Mouse (Mus musculus): ENCODE measurements around the gene Snca.

The Snca gene

DNA sequence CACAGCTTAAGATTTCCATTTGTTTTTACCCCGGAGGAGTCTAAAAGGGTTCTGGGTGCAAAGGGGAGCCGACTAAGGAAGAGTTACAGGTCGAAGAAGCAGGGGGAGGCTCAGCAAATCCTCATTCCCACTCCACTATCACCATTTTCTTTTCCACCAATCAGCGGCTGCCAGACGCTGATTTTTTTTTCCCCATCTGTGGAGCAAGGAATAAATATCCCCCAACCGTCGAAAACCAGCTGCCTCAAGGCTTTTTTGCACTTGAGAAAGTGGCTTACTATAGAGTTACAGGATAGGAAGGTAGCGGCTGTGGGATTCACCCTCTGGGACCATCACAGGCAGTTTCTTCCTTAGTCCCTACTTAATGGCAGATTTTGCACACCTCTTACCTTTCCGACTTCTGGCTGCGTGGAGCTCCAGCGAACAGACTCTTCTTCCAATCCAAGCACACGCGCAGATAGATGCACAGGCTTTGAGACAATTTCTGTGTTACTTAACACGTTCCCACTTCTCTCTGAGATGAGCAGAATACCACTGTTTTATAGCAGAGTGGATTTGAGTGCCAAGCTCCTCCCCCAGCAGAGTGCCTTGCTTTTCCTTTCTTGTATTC lies at the start of gene Snca:
Snca (minus strand) TSS at position 574 of the 610 bp plus-strand sequence.
- DNase-seq (ENCODE audit: low read depth, low spot score), result peak; percentile 42

DNA sequence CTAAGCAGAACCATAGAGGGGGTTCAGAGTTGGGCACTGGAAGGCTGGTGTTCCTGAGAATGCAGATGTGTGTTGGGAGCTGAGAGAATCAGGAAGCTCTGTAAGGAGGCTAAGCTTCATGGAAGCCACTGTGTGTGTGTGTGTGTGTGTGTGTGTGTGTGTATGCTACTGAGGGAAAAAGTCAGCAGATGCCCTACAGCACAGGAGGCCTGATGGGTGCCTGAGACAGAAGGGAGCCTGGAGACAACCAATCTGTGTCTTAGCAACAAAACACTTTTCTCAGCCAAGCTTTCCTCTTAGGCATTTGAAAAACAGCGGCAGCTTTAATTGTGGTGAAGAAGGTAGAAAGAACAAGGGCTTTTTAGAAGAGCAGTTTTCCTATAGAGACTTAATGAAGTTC lies 40.5 kb upstream of the Snca start:
- DNase-seq (ENCODE audit: low read depth, low spot score), result no peak

DNA sequence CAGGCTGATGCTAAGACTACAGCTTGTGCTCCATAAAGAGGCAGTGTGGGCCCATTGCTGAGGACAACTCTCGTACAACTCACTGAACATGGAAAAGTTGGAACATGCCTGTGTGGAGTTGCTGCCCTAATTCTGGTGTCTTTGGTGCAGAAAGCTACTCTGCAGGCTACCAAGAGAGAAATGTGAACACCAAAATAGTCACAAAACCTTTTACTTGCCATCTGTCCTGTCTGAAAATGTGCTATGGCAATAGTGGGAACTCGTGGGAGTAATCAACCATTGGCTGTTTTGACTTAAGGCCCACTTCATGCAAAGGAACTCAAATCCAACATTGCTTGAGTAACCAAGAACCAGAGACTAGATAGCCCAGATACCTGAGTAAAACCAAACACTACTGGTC lies 26.9 kb upstream of the Snca start:
- DNase-seq (ENCODE audit: low read depth, low spot score), result no peak

DNA sequence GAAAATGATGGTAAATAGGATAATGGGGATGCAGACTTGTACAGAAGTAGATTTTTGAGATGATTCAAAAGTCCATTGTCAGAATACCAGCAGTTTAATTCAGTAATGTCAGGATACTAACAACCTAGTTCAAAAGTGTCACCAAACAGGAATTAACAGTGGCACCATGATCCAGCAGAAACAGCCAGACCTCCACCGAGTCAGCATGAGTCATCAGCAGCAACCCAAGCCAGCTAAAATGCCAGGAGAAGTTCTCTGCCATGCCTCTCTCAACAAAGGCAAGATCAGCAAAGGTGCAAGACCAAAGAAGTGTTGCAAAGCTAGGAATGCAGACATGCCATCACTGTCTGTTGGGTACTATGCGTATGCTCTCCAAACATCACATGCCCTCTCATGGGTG lies 22.0 kb upstream of the Snca start:
- DNase-seq (ENCODE audit: low read depth, low spot score), result no peak

DNA sequence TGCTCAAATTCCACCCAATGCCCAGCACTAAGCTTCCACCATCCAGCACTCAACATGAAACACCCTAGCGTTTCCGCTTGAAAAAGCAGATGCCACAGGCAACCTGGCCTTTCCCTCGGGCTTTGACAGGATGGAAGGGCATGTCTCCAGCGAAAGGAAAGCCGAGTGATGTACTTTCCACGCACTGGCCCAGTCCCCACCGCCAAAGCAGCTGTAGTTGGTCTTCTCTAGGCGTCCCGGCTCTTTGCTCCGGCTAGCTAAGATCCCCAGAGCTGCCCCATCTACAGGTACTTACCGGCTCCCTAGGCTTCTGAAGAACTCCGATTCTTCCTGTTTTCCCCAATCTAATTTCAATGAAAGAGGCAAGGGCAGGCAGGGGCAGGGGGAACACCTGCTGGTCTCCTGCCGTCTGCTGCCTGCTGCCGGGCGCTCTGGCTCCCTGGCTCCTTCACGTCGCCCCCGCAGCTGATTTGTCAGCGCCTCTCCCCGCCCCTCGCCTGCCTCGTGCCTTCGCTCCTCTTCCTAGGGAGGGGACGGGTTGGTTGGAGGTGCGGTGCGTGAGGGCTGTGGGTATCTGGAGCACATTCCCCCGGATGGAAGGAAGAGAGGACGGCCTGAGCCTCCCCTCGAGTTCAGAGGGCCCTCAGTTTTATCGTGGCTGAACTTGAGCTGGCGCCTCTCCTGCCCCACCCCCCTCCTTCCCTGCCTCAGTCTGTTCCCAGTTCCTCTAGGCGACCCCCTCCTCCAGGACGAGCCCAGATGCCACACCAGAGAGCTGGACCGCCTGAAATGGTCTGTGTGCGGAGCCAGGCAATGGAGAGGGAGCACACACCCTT lies 1.0 kb downstream of the Snca start:
- peak; percentile 58 for DNase-seq (ENCODE audit: low read depth, low spot score)

DNA sequence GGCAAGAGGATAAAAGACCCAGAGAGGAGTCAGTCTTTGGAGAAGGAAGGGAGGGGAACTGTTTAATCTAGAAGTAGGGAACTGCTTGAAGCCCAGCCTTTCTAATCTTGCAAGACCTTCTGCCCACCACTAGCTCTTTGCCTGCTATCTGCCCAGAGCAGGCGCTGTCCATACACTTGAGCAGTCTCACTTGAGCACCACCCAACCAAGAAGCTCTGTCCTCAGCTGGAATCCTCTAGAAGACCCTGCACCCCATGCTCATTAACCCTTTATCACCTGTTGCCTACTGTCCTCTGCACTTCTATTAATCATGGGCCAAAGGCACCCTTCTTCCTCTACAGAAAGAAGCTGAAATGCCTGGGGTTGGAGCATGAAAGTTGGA lies 1.6 kb downstream of the Snca start:
- no peak for DNase-seq (ENCODE audit: low read depth, low spot score)

DNA sequence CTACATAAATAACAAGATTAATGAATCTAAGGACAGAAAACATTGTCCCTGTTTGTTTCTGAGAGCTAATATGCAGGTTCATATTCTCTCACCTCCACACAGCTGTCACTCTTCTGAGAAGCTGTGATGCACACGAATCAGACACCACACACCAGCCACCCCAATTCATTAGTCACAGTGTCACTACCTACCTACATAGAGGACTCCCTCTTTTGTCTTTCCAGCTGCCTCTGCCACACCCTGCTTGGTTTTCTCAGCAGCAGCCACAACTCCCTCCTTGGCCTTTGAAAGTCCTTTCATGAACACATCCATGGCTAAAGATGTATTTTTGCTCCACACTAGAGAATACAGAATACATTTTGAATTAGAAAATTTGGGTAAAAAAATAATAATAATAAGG lies 2.4 kb downstream of the Snca start:
- no peak for DNase-seq (ENCODE audit: low read depth, low spot score)

DNA sequence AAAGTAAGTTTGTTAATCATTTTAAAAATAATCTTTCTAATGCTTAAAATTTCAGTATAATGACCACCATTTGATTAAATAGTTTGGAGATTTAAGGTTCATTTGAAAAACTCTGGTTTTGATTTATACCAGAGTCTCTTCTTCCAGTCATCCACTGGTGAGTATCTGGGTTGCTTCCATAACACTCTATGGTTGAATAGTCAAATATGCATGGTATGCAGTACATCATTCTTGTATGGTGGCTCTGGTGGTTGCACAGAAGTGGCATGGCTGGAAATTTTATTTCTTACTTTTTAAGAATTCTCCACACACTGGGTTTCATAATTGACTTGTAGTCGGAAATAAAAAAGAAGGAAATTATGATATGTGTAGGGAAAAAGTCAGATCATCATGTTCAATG lies 10.4 kb downstream of the Snca start:
- DNase-seq (ENCODE audit: low read depth, low spot score), result no peak

DNA sequence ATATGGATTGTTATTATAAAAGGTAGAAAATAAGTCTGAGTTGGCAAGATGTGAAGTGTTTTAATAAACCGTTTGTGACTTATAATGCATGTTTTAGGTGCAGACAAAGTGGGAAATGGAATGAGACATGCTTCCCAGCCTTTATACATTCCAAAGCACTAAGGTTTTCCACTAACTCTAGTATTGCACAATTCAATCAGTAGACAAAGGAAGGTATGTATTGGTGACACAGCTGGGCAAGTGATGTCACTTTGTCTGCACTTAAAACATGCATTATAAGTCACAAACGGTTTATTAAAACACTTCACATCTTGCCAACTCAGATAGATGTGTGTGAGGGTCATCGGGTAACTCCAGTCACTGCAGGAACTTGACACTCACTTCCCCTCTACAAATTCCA lies 16.1 kb downstream of the Snca start:
- DNase-seq (ENCODE audit: low read depth, low spot score), result no peak

DNA sequence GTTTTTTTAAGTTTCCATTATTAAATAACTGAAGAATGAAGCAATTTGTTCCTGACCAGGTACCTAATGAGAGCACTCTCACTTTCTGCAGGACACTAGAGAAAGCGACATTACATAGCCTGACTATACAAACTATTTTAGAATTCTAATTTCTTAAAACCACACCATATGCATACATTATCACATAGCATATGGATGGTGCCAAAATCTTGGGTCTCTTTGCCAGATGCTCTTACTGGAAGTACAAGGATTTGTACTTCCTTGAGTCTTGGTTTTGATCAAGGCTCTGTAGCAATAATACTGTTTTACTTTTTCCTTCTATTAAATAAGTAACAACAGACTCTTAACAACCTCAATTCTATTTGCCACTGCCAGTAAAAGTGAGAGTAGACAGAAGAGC lies 31.4 kb downstream of the Snca start:
- no peak for DNase-seq (ENCODE audit: low read depth, low spot score)

DNA sequence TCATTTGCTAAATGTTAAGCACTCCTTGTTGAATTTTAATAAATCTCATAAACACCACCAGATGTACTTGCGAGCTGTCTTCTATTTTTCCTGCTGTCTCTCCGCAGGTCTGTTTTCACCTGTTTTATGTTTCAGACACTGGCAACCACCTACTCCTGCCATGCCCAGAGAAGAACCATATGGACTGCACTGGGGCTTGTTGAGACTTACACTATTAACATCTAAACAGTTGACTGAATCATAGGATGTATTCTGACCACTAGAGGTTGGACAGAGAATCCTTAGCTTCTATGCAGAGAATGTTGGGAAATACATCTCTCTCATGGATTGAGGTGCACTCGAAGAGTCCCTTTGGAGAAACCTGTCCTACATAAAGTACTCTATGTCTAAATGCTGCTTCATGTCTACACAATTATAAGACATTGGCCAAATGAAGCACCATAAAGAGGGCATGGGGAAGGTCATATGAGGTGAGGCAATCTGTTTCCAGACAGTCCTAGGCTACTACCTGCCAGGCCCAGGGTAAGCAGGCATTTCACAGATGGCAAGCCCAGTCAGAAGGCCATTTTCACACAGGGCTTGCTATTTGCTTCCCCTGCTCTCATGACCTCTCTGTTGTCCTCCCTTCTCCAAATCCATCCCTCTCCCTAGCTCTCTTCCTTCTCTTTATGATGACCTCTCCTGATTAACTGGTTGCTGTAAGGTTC lies 35.8 kb downstream of the Snca start:
- no peak for DNase-seq (ENCODE audit: low read depth, low spot score)

DNA sequence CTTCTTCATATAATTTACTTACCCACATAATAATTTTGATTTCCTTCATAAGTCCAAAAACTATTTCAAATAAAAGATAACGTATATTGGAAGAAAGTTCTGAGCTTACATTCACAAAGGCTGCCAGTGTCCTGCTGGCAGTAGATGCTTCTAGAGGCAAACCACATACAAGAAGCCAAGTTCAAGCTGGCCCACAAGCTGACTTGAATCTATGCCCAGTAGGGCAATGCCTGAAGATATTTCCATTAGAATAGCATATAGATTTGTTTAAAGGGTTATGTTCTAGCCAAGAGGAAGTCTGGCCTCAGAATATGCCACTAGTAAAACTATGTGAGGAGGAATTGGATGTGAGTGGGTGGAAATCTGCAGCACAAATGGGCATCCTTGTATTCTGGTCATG lies 42.7 kb downstream of the Snca start:
- no peak for DNase-seq (ENCODE audit: low read depth, low spot score)

DNA sequence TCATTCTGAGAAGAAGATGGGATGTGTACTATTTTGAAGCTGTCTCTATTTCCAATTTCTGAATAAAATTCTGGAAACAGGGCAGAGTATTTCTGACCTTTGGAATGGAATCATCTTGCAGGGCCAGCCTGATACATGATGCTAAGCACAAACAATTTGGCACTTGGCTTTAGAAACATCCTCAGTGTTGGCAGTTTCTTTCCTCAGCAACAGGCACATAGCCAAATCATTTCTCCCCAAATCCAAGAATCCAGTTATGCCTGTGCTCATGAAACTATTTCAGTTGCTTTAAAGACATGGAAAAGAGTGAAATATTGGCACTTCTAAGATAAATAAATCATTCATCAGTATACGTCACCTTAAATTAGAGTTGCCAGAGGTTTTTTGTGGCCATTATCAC lies 57.8 kb downstream of the Snca start:
- DNase-seq (ENCODE audit: low read depth, low spot score), result no peak

DNA sequence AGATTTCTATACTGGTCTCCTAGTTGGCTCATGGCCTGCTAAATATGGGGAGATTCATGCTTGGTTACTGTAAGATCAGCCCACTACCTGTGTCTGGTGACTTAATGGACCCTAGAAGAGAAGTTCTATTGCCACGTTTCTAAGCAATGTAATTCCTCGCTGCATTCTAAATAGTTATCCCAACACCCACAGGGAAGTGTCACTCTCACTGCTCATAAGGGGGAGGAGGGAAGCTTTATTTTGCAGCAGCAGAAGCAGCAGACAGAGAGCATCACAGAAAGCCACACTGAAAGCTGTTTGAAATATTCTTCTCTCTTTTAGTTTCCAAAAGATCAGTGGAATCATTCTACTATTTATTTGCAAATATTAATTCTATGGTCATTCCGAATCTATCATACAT lies 64.0 kb downstream of the Snca start:
- no peak for DNase-seq (ENCODE audit: low read depth, low spot score)

DNA sequence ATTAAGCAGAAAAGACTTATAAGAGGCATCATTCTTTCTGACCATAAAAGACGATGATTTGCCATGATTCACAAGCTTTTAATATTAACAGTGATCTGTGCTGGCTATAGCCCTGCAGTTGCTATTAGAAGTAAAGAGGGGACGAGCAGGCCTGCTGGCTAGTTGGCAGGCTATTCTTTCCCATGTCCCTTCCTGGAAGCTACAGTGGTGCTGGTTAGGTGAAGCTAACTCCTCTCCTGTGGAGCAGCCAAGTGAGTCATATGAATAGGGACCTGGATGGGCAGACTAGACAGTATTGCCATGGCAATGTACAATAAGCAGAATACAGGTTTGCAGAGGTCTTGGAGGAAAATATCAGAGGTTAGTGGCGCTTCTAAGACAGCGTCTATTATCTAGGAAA lies 66.8 kb downstream of the Snca start:
- DNase-seq (ENCODE audit: low read depth, low spot score), result no peak

DNA sequence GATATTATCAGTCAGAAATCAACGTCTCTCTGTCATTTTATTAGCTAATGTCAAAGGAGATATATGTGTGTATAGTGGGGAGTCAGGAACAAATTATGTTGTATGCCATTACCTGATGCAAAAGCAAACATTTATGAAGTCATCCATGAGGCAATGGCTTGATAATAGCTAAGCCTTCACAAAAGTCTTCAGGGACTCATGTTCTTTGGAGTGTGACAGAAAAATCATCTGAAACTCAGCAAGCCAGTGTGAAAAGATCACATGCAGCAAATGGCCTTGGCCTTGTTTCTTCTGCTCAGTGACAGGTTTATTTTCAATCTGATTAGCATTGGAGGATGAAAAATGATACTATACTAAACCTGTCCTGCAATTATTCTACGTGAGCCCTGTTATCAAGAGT lies 67.9 kb downstream of the Snca start:
- DNase-seq (ENCODE audit: low read depth, low spot score), result no peak

DNA sequence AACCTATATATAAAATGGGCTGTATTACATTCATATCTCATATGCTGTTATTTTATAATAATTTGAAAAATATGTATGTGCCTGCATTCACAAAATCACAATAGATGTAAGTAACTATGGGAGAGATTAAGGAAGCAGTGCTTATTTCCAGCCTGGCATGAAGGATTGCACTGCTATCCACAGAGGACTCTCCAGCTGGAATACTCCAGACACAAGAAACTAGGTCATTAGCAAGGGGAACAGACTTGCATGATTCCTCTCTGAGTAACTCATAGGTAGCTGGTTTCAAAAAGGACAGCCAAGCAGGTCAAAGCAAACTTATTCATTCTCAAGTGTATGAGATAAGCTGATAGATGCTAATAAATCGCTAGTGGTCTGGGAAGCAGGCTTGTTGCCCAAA lies 74.7 kb downstream of the Snca start:
- DNase-seq (ENCODE audit: low read depth, low spot score), result no peak

DNA sequence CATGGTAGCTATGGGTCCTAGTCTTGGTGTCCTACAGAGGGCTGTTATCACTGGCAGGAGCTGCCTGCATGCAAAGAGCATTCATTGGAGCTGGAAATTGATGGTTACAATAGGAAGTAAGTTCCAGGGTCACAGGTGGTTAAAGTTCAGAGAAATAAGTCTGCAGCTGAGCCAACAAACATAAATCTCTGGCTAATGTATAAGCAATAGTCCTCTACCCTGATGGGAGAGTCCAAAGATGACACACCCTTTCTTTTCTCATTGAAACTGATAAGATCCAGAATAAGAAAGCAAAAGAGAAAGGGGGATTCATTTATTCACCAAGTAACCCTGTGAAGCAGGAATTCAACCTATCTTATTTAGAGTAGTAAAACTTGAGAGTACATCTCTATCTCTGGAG lies 83.7 kb downstream of the Snca start:
- DNase-seq (ENCODE audit: low read depth, low spot score), result no peak

DNA sequence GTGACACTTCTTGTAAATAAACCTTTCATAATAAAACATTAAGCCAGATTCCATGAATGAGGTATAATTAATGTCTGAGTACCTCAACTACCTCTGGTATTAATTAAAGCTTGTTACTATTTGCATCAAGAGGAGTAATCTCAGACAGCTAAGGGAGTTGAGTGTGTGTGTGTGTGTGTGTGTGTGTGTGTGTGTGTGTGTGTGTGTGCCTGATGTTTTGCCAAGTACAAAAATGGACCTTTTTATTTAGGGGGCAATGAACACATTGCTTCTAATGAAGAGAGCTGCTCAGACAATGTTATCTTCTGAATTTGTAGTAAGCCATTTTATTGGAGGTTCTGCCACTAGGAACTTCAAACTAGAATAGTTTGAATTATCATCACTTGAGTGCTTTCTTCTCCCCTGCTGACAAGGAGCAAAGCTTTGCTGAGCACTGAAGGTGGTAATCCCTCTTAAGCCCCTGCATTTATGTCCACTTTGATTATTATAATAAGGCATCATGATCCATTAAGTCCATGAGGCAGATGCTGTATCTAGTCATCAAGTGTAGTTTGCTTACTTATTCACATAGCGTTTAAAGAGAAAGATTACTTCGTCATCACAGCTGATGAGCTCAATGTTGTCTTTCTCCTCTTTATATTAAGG lies 88.1 kb downstream of the Snca start:
- DNase-seq (ENCODE audit: low read depth, low spot score), result no peak

DNA sequence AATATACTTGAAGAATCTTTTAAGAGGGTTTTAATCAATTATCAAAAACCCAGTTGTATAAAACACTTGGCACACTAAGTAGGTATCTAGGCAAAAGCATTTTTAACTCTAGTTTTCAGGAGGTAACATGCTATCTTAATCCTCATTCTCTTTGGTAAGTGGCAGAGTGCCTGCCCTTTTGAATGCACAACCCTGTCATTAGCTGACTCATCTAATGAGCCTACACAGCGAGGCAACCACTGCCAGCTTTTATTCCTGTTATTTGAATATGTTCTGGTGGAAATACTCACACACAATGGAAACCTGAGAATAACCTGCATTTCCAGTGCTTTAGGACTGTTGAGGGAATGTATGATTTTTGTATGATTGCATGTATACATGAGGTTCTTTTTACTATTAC lies 89.9 kb downstream of the Snca start:
- DNase-seq (ENCODE audit: low read depth, low spot score), result no peak

DNA sequence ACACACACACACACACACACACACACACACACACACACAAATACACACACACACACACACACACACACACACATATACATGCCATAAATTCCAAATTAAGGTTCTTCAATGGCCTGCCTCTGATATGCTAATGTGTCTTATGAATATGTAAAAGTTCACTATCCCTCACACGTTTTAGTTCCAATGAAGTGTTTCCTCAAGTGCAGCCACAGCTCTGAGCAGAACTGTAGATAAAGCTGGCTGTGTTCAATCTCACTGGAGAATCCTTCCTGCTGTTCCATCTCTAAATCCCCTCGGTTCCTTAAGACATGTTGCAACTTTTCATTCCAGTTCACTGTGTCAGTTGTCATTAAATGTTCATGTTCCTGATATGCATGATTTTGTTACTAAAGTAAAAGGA lies 98.5 kb downstream of the Snca start:
- DNase-seq (ENCODE audit: low read depth, low spot score), result no peak

DNA sequence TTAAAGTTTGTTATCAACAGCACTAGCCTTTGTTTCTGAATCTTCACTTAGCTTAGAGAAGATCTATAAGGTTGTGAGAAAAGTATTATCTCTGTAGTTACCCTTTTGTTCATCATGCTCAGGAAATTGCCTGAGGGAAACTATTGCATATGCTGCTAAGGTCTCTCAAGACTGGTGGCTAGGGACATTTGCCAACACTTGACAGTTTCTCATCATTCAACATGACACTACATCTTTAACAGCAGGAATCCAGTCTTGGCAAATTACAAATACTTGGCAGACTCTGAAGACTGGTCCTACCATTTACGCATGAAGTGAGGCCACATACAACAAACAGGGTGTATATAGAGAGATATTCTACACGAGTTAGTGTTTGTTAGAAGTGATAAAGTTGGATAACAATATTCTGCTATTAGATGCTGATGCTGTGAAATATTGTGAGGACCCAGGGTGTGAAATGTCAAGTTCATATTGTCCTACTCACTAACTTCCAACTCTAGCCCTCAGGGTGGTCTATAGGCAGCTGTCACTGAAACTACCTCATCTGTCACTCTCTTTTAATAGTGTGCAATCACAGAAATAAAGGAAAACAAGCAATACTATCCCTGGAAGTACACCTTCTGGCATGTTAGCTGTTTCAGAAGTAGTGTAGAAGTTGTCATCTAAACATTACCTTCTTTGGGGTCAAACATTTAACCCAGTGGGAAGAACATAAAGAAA lies 105.4 kb downstream of the Snca start:
- no peak for DNase-seq (ENCODE audit: low read depth, low spot score)
